Mouse (Mus musculus): Measurements from ENCODE around the gene Nfib. TPM values are rescaled to one million over a fixed set of nuclear protein-coding genes. Genes with fewer than 3 reads are reported as not detected.
A peak's percentile ranks its signal among the peaks of the same experiment; 100 is the strongest.

The Nfib gene
- total RNA-seq, 2 experiments from 2014 or later: 79.7 to 96.6 TPM

GRCm38 (mm10) chr4:82532443-82533191 lies 172.9 kb downstream of the Nfib start:
- no peak for DNase-seq (ENCODE audit: low spot score in 2 of 2)
- intact Hi-C loops (cut with DNase I): no loop called here

- intact Hi-C loops (cut with DNase I): no loop called here
- no peak for DNase-seq (ENCODE audit: low spot score in 2 of 2)
Measured at GRCm38 (mm10) chr4:82531977-82532376, 173.6 kb downstream of the Nfib start.

DNA sequence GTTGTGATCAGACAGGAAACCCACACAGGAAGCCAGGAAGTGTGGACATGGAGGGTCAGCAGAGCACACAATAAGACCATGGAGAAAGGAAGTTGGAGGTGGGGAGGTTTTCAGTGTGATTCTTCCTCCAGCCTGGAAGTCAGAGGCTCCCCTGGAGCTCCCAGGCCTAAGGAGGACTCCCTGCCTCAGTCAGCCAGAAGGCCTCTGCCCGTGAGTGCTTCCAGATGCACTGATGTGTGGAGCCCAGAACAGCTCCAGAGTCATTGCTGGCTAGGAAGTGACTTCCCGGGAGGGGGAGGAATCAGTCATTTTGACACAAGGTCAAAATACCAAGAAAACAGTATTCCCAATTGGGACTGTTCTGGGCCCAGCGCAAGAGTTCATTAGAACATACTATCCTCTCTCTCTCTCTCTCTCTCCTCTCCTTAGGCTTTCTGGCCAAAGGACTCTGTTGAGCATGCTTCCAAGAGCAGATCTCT lies 174.6 kb downstream of the Nfib start:
- DNase-seq (ENCODE audit: low spot score in 2 of 2): no peak
- intact Hi-C loops (cut with DNase I): no loop called here

DNA sequence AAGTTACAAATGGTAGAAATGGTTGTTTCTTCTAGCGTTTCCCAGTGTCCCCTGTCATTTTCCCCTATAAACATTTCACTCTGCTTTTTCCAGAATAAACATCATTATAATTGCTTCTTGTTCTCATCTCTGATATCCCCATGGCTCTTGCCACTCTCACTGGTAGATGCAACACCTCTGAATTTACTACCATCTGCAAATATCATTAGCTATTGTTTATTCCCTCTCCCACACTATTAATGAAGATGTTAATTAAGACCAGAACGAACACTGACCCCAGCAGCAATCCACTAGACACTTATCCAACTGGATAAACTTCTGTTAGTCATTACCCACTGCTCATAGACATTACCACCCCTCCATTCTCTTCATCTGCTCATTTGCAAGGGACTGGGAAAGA lies 176.6 kb downstream of the Nfib start:
- intact Hi-C loops (cut with DNase I): no loop called here

DNA sequence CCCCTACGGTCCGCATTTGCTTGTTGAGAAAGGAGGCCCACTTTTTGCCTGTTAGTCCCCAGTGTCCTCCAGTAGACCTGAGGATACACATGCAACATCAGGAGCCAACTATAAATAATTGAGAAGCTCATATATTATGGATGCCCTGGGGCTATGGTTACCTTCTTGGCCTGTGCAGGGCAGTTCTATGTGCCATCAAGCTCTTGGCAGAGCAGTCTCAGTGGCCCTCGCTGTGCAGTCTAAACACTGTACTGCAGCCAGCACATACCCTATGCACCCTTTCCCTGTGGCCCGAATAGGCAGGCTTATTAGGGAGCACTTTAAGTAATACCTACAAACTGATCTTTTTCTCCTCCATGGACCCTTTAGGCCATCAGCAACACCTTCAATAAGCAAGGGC lies 185.6 kb downstream of the Nfib start:
- intact Hi-C loops (cut with DNase I): no loop called here

More for the DNA sequence above, 176.6 kb downstream of the Nfib start:
- DNase-seq (ENCODE audit: low spot score in 2 of 2): no peak

DNA sequence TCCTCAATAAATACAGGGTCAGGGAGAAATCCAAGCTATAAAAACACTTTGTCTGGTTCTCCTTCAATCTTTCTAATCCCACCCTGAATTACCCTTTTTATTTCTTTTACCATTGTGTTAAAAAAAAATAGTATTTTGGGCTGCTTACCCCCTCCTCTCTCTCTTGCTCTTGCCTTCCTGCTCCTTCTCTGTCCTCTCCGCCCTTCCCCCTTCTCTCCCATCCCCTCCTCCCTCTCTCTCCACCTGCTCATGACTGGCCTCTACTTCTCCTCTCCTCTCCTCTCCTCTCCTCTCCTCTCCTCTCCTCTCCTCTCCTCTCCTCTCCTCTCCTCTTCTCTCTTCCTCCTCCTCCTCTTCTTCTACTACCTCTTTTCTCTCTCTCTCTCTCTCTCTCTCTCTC lies 187.4 kb downstream of the Nfib start:
- no peak for DNase-seq (ENCODE audit: low spot score in 2 of 2)
- intact Hi-C loops (cut with DNase I): no loop called here

More for the DNA sequence above, 185.6 kb downstream of the Nfib start:
- DNase-seq (ENCODE audit: low spot score in 2 of 2): no peak

DNA sequence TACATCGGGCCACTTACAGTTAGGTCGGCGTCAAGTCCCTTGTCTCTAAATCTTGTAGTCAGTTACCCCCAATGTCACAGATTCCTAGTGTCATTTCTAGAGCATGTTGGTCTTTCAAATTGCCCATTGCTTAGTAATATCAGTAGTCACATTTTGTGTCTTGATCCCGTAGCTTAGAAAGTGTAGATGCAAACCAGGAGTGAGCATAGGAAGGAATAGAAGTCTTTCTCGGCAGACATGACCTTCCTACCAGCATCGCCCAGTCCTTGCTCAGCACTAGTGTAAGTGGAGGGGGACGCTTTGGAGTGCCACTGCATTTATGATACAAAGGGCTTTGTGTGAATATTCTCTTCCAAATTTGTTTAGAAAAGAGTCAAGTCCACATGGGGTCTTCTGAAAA lies 188.2 kb downstream of the Nfib start:
- no peak for DNase-seq (ENCODE audit: low spot score in 2 of 2)
- intact Hi-C loops (cut with DNase I): no loop called here

GRCm38 (mm10) chr4:82516211-82516795 lies 189.2 kb downstream of the Nfib start:
- DNase-seq (ENCODE audit: low spot score in 2 of 2): no peak
- intact Hi-C loops (cut with DNase I): no loop called here

GRCm38 (mm10) chr4:82514921-82515320 lies 190.6 kb downstream of the Nfib start:
- no peak for DNase-seq (ENCODE audit: low spot score in 2 of 2)
- intact Hi-C loops (cut with DNase I): no loop called here

DNA sequence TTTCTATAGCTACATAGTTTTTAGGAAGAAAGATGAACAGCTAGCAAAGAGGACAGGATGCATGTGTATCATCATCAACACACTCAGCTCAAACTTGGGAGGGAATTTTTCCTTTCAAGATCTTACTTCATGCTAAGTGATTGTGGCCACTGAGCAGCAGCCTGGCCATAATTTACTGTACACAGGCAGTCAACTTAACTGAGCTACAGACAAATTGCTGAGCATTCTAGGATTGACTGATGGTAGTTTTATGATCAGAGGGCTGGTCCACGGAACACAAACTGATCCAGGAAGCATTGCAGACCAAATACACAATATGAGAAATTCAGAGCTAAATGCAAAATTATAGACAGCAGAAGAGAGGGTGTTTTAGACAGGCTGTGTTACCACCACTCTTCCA lies 191.2 kb downstream of the Nfib start:
- intact Hi-C loops (cut with DNase I): no loop called here

DNA sequence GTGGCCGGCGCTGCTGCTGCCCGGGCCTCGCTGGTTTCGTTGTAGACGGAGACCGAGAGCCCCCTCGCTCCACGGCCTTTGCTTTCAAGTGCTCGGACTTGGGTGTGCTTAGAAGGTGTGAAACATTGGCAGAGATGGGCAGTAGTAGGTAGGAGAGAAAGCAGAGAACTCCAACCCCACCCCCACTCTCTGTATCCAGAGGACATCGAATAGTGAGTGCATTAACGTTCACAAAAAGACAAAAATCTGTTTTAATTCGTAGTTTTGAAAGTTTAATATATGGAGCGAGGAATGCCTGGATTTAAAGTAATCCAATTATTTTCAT lies 192.2 kb downstream of the Nfib start:
- DNase-seq (ENCODE audit: low spot score in 2 of 2): no peak
- intact Hi-C loops (cut with DNase I): no loop called here

More for the DNA sequence above, 191.2 kb downstream of the Nfib start:
- DNase-seq (ENCODE audit: low spot score in 2 of 2): no peak

DNA sequence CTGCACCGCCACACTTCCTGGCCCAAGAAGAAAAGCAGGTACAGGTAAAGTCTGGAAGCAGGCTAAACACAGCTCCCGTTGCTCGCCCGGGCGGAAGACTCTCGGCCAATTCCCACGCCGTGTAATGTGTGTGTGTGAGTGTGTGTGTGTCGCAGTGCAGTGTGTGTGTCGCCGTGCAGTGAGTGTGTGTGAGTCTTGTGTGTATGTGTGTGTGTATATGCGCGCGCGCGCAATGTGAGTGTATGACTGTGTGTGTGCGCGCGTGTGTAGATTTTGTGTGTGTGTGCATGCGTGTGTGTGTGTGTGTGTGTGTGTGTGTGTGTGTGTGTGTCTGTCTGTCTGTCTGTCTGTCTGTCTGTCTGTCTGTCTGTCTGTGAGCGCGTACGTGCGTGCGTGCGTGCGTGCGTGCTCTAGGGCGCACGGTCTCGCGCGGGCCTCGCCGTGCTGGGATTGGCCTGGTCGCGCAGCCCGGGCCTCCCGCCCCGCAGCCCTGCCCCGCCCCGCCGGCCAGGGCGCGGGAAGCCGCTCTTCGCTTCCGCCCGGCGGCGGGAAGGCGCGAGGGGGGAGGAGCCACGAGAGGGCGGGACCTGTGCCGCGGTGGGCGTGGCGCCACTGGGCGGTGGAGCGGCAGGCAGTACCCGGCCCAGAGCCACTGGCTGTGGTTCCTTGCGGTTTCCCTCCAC lies 192.7 kb downstream of the Nfib start:
- DNase-seq (ENCODE audit: low spot score in 2 of 2): peak; percentile 94 to 99
- intact Hi-C loops (cut with DNase I): no loop called here

GRCm38 (mm10) chr4:82512335-82512734 lies 193.2 kb downstream of the Nfib start:
- DNase-seq (ENCODE audit: low spot score in 2 of 2): no peak
- intact Hi-C loops (cut with DNase I): no loop called here

GRCm38 (mm10) chr4:82511524-82511923 lies 194.0 kb downstream of the Nfib start:
- intact Hi-C loops (cut with DNase I): no loop called here
- peak in 1 of 2 experiments; percentile 46 for DNase-seq (ENCODE audit: low spot score in 2 of 2)

- no peak for DNase-seq (ENCODE audit: low spot score in 2 of 2)
- intact Hi-C loops (cut with DNase I): no loop called here
Measured at GRCm38 (mm10) chr4:82511001-82511513, 194.5 kb downstream of the Nfib start.

DNA sequence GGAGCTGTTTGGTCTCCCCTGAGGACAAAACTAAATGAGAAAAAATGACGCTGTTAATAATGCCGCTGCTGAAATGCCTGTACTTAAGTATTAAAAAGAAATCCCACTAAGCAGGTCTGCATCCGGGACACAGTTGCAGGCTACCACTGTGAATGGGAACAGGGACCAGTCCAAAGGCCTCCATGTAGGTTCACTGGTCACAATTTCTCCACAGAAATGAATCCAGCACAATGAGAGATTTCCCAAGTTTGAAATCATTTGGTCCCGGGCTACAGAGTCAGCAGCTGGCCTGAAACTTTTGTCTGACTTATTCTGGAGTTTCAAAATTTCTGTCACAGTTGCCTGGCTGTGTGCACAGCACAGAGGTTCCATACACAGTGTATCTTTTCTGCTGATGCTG lies 195.8 kb downstream of the Nfib start:
- intact Hi-C loops (cut with DNase I): loop anchor here (5.0 to 10.0 kb wide), 3 partner anchors 212 to 945 kb away; no protein-coding TSS in a partner anchor
- DNase-seq (ENCODE audit: low spot score in 2 of 2): no peak

- intact Hi-C loops (cut with DNase I): loop anchor here (5.0 to 10.0 kb wide), 3 partner anchors 212 to 944 kb away; no protein-coding TSS in a partner anchor
- DNase-seq (ENCODE audit: low spot score in 2 of 2): no peak
Measured at GRCm38 (mm10) chr4:82509166-82509767, 196.3 kb downstream of the Nfib start.

DNA sequence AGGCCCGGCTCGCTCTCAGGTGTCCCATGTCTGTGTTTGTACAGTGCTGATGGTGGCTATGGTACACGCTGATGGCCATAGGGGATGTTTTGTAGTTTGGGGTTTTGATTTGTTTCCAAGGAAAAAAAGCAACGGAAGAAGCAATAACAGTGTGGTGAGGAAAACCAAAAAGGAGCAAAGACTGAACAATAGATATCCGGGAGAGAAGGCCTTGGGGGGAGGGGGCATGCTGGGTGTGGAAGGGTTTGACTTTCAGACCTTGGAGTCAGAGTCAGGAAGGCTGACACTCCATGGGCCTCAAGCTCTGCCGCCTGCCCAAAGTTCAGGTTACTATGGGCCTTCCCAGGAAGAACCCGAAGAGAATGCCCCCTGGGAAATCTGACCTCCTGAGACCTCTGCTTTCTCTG lies 197.3 kb downstream of the Nfib start:
- DNase-seq (ENCODE audit: low spot score in 2 of 2): no peak
- intact Hi-C loops (cut with DNase I): loop anchor here (1.0 to 10.0 kb wide), 4 partner anchors 30 to 943 kb away; no protein-coding TSS in a partner anchor

GRCm38 (mm10) chr4:82507541-82508280 lies 197.8 kb downstream of the Nfib start:
- intact Hi-C loops (cut with DNase I): loop anchor here (1.0 to 10.0 kb wide), 4 partner anchors 31 to 943 kb away; no protein-coding TSS in a partner anchor
- DNase-seq (ENCODE audit: low spot score in 2 of 2): no peak

Measured in left cerebral cortex, postnatal 36 days (tissue).